Mouse (Mus musculus): Measurements from ENCODE around the gene Lrmda. TPM values are rescaled to one million over a fixed set of nuclear protein-coding genes. Genes with fewer than 3 reads are reported as not detected.

Gene Lrmda
- polyA plus RNA-seq, 1 experiment from 2014 or later: 0.25 TPM

GRCm38 (mm10) chr14:22609261-22610245, 590.0 kb downstream of the Lrmda start:
- H3K4me3 ChIP-seq (replicated peaks): no peak overlapping the region
- no peak overlapping the region for H3K9ac ChIP-seq
- WGBS (ENCODE audit: insufficient replicate concordance): 64% methylated on average over 13 of the region's 13 CpGs
- no peak for DNase-seq
- no peak overlapping the region for H3K4me2 ChIP-seq
- no peaks in the 10 kb centered on the region for H3K9me3 ChIP-seq (replicated peaks)
- no peak overlapping the region for H3K27ac ChIP-seq
- H3K36me3 ChIP-seq: no peaks in the 10 kb centered on the region
- H3K27me3 ChIP-seq: no peaks in the 10 kb centered on the region
- no peak for ATAC-seq (ENCODE audit: low read depth)
- H3K4me1 ChIP-seq (replicated peaks): no peaks in the 10 kb centered on the region

GRCm38 (mm10) chr14:22611011-22611410, 591.5 kb downstream of the Lrmda start:
- Histone ChIP-seq H3K4me3 (replicated peaks) (no peak overlapping the region), H3K27me3 (no peaks in the 10 kb centered on the region), H3K9me3 (replicated peaks) (no peaks in the 10 kb centered on the region), H3K27ac (no peak overlapping the region), H3K4me2 (no peak overlapping the region), H3K9ac (no peak overlapping the region), H3K36me3 (no peaks in the 10 kb centered on the region), H3K4me1 (replicated peaks) (no peaks in the 10 kb centered on the region)
- 52% methylated on average over 3 of the region's 3 CpGs for WGBS (ENCODE audit: insufficient replicate concordance)
- DNase-seq (no peak), ATAC-seq (ENCODE audit: low read depth) (no peak)

GRCm38 (mm10) chr14:22620191-22620590, 600.7 kb downstream of the Lrmda start:
- ATAC-seq (ENCODE audit: low read depth) (no peak), DNase-seq (no peak)
- Histone ChIP-seq H3K9ac (no peak overlapping the region), H3K27me3 (no peaks in the 10 kb centered on the region), H3K9me3 (replicated peaks) (no peaks in the 10 kb centered on the region), H3K27ac (no peak overlapping the region), H3K36me3 (no peaks in the 10 kb centered on the region), H3K4me1 (replicated peaks) (no peaks in the 10 kb centered on the region), H3K4me2 (no peak overlapping the region), H3K4me3 (replicated peaks) (no peak overlapping the region)

GRCm38 (mm10) chr14:22621941-22622340, 602.4 kb downstream of the Lrmda start:
- no peak overlapping the region for H3K27ac ChIP-seq
- no peaks in the 10 kb centered on the region for H3K4me1 ChIP-seq (replicated peaks)
- WGBS (ENCODE audit: insufficient replicate concordance): 69% methylated on average over 3 of the region's 3 CpGs
- ATAC-seq (ENCODE audit: low read depth) (no peak), DNase-seq (no peak)
- no peak overlapping the region for H3K9ac ChIP-seq
- no peaks in the 10 kb centered on the region for H3K36me3 ChIP-seq
- H3K27me3 ChIP-seq: no peaks in the 10 kb centered on the region
- H3K4me2 ChIP-seq: no peak overlapping the region
- no peaks in the 10 kb centered on the region for H3K9me3 ChIP-seq (replicated peaks)
- H3K4me3 ChIP-seq (replicated peaks): no peak overlapping the region

DNA sequence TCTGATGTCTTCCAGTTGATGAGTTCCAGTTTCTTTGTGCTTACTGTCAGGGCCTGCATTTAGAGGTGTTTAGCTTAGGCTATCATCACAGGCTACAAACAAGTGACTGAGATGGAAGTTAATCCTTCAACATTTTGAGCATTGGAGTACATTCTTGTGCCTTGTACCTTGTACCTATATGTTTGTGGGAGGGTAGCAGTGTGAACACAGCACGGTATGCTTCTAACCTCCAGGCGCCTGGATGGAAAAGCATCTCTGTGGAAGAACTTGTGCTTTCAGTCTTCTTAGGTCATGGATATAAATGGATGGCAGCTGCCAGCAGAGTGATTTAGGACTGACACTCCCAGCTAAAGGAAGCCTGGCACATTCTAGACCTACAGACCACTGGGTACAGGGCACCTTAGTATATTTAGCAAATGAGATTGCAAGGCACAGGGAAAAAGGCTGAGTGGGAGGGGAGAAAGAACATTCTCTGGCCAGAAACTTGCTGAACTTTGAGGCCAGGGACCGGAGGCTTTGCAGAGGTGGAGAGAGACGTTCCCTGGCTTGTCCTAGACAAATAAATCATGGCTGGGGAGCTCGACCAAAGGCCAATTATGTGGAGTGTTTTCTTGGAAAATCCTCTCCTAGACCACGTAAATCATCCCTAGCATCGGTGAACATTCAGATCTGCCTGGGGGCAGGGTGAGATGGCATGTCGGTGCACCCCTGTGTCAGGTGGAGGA, 607.8 kb downstream of the Lrmda start:
- Histone ChIP-seq H3K4me3 (replicated peaks) (no peak overlapping the region), H3K27ac (no peak overlapping the region), H3K4me2 (no peak overlapping the region), H3K9me3 (replicated peaks) (no peaks in the 10 kb centered on the region), H3K27me3 (no peaks in the 10 kb centered on the region), H3K9ac (no peak overlapping the region), H3K36me3 (no peaks in the 10 kb centered on the region), H3K4me1 (replicated peaks) (no peaks in the 10 kb centered on the region)
- ATAC-seq (ENCODE audit: low read depth) (no peak), DNase-seq (no peak)
- 58% methylated on average over 8 of the region's 8 CpGs for WGBS (ENCODE audit: insufficient replicate concordance)

- Histone ChIP-seq H3K36me3 (no peaks in the 10 kb centered on the region), H3K4me3 (replicated peaks) (no peak overlapping the region), H3K4me2 (no peak overlapping the region), H3K9ac (no peak overlapping the region), H3K4me1 (replicated peaks) (no peaks in the 10 kb centered on the region), H3K9me3 (replicated peaks) (no peaks in the 10 kb centered on the region), H3K27ac (no peak overlapping the region), H3K27me3 (no peaks in the 10 kb centered on the region)
- DNase-seq: no peak
- ATAC-seq (ENCODE audit: low read depth): no peak
- 79% methylated on average over 9 of the region's 9 CpGs for WGBS (ENCODE audit: insufficient replicate concordance)
Observed at GRCm38 (mm10) chr14:22630361-22630867, 610.9 kb downstream of the Lrmda start.

DNA sequence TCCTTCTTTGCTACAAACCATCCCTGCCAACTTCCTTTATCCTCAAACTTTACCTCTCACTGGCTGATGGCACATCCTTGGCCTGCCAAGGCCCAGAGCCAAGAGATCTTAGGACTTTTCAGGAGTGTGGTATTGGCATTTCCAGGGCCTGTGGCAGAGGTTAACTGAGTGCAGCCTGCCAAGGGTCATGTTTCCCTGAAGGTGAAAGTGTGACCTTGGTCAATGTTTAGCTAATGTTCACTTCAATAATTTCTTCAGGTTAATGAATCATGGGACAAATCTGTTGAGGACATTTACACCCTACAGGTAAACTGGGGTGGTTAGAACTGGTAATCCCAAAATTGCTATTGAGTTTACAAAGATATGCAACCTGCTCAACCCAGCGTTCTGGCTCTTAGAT, 614.1 kb downstream of the Lrmda start:
- no peak overlapping the region for H3K4me3 ChIP-seq (replicated peaks)
- no peaks in the 10 kb centered on the region for H3K9me3 ChIP-seq (replicated peaks)
- WGBS (ENCODE audit: insufficient replicate concordance): 59% methylated on average over 1 of the region's 1 CpGs
- ATAC-seq (ENCODE audit: low read depth) (no peak), DNase-seq (no peak)
- no peaks in the 10 kb centered on the region for H3K27me3 ChIP-seq
- no peak overlapping the region for H3K4me2 ChIP-seq
- no peak overlapping the region for H3K9ac ChIP-seq
- no peak overlapping the region for H3K27ac ChIP-seq
- no peaks in the 10 kb centered on the region for H3K36me3 ChIP-seq
- H3K4me1 ChIP-seq (replicated peaks): no peaks in the 10 kb centered on the region

- WGBS (ENCODE audit: insufficient replicate concordance): 39% methylated on average over 4 of the region's 4 CpGs
- ATAC-seq (ENCODE audit: low read depth) (no peak), DNase-seq (no peak)
- Histone ChIP-seq H3K9me3 (replicated peaks) (no peaks in the 10 kb centered on the region), H3K4me1 (replicated peaks) (no peaks in the 10 kb centered on the region), H3K36me3 (no peaks in the 10 kb centered on the region), H3K4me2 (no peak overlapping the region), H3K9ac (no peak overlapping the region), H3K27me3 (no peaks in the 10 kb centered on the region), H3K4me3 (replicated peaks) (no peak overlapping the region), H3K27ac (no peak overlapping the region)
Observed at GRCm38 (mm10) chr14:22643494-22643893, 624.0 kb downstream of the Lrmda start.

DNA sequence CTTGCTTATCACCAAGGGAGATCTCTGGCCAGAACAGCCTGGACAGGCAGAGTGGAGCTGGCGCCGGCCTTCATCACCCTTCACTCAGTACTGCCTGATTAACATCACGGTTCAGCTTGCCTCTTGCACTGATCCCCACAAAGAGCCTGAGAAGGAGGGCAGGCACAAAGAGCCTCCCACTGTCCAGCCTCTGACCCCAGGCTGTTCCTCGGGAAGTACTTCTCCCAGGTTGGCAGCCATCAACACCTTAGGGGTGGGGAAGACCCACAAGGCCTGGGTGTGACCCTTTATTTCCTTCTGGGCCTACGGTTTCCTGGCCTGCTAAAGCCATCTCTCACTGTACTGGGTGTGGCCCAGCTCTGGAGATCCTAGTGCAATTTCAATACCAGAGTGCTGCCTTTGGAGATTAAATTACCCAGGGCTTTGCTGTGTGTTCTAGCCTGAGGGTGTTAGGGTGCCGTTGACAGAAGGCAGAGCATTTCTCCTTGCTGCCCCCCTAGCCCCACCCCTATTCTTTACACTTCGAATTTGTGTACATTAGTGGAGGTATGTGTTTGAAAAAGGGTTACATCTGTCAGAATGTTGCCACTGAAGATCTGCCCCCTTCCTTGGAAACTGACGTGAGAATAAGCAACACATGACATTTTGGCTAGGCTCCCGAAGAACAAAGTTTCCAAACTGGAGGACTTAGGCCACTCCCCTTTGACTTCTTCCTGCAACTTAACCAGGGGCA, 628.5 kb downstream of the Lrmda start:
- 51% methylated on average over 9 of the region's 9 CpGs for WGBS (ENCODE audit: insufficient replicate concordance)
- H3K27ac ChIP-seq: no peak overlapping the region
- H3K9me3 ChIP-seq (replicated peaks): no peaks in the 10 kb centered on the region
- no peak overlapping the region for H3K9ac ChIP-seq
- no peak overlapping the region for H3K4me3 ChIP-seq (replicated peaks)
- H3K4me1 ChIP-seq (replicated peaks): no peaks in the 10 kb centered on the region
- no peak for DNase-seq
- H3K36me3 ChIP-seq: no peaks in the 10 kb centered on the region
- no peak overlapping the region for H3K4me2 ChIP-seq
- ATAC-seq (ENCODE audit: low read depth): no peak
- H3K27me3 ChIP-seq: no peaks in the 10 kb centered on the region

GRCm38 (mm10) chr14:22649411-22649911, 629.9 kb downstream of the Lrmda start:
- no peaks in the 10 kb centered on the region for H3K4me1 ChIP-seq (replicated peaks)
- 20% methylated on average over 5 of the region's 5 CpGs for WGBS (ENCODE audit: insufficient replicate concordance)
- H3K27me3 ChIP-seq: no peaks in the 10 kb centered on the region
- H3K27ac ChIP-seq: no peak overlapping the region
- no peaks in the 10 kb centered on the region for H3K36me3 ChIP-seq
- H3K9ac ChIP-seq: no peak overlapping the region
- DNase-seq (no peak), ATAC-seq (ENCODE audit: low read depth) (no peak)
- H3K9me3 ChIP-seq (replicated peaks): no peaks in the 10 kb centered on the region
- H3K4me2 ChIP-seq: no peak overlapping the region
- H3K4me3 ChIP-seq (replicated peaks): no peak overlapping the region
